Mouse (Mus musculus) cortical plate, adult 2 months (tissue): Measurements from ENCODE around the gene Limk2. TPM values are rescaled to one million over a fixed set of nuclear protein-coding genes. Genes with fewer than 3 reads are reported as not detected.

Experiments used
- H3K27ac ChIP-seq: fragments of 200-500 bp; 2 replicates; pipeline ENCODE4 v1.5.1; 2012; ENCODE audit warnings: low read length, control low read depth, inconsistent platforms; ENCODE audit not compliant: insufficient read depth
- H3K4me1 ChIP-seq: fragments of 200-500 bp; 2 replicates; pipeline ENCODE4 v1.6.1; 2011; ENCODE audit warnings: low read length; ENCODE audit not compliant: control insufficient read depth, insufficient read depth
- H3K4me3 ChIP-seq: fragments of 200-500 bp; 2 replicates; pipeline ENCODE4 v1.5.1; 2011; ENCODE audit warnings: mild to moderate bottlenecking, low read length, control low read depth; ENCODE audit not compliant: insufficient read depth
- CTCF ChIP-seq: fragments of 200-500 bp; IDR thresholded peaks from 2 replicates; pipeline ENCODE4 v1.5.1; 2011; ENCODE audit warnings: mild to moderate bottlenecking, control low read depth, low read length; ENCODE audit not compliant: insufficient read depth; ENCODE audit errors: extremely low read depth
- POLR2A ChIP-seq: fragments of 200-500 bp; IDR thresholded peaks from 2 replicates; pipeline ENCODE4 v1.6.1; 2011; ENCODE audit warnings: mild to moderate bottlenecking, low read length, control low read depth; ENCODE audit not compliant: insufficient read depth; ENCODE audit errors: extremely low read depth
- polyA plus RNA-seq: library from polyadenylated mRNA; depleted of rRNA; stranded (reverse); fragments of >200 nt; gene quantifications from 2 replicates; pipeline ENCODE4 v1.2.3, GENCODE M21; 2012

The Limk2 gene
- polyA plus RNA-seq, 1 experiment, result 140 TPM

DNA sequence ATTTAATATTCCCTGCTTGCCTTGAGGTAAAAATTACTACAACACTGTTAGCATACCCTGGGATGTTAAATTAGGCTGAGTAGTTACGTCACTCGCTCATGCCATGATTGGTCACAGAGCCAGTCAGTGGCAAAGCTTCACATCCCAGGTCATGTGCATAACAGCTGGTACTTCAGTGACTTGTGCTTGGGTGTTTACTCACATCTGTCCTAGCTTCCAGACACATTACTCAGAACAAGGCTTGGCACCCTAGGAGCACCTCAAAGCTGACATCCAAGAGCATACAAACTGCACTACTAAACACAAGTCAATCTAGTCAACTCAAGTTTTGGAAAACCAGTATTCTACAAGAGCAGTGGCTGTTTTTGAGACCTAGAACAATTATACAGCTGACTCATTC, 34.1 kb upstream of the Limk2 start:
- Histone ChIP-seq H3K4me3 (no peak overlapping the region), H3K4me1 (peaks cover 5% of the 10 kb centered on the region), H3K27ac (no peak overlapping the region)
- no peak for TF ChIP-seq CTCF
- TF ChIP-seq POLR2A, result no peak

DNA sequence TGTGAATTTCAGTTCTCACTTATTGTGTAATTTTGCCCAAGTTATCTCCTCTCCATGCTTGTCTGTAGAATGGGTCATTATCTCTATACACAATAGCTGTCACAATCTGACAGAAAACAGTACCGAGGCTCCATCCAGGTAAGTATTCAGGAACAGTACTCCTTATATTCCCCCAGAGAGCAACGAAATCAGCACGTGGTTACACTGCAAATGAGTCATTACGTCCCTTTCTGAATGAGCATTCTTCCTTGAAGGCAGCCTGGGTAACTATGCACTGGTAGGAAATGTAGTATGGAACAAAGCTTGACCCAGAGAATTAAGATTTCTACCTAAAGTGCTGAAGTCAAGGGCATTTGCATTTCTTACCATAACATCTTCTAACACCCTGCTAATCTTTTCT, 33.7 kb upstream of the Limk2 start:
- H3K4me3 ChIP-seq, result no peak overlapping the region
- H3K27ac ChIP-seq, result no peak overlapping the region
- H3K4me1 ChIP-seq, result peaks cover 5% of the 10 kb centered on the region
- TF ChIP-seq CTCF, result no peak
- TF ChIP-seq POLR2A, result no peak

DNA sequence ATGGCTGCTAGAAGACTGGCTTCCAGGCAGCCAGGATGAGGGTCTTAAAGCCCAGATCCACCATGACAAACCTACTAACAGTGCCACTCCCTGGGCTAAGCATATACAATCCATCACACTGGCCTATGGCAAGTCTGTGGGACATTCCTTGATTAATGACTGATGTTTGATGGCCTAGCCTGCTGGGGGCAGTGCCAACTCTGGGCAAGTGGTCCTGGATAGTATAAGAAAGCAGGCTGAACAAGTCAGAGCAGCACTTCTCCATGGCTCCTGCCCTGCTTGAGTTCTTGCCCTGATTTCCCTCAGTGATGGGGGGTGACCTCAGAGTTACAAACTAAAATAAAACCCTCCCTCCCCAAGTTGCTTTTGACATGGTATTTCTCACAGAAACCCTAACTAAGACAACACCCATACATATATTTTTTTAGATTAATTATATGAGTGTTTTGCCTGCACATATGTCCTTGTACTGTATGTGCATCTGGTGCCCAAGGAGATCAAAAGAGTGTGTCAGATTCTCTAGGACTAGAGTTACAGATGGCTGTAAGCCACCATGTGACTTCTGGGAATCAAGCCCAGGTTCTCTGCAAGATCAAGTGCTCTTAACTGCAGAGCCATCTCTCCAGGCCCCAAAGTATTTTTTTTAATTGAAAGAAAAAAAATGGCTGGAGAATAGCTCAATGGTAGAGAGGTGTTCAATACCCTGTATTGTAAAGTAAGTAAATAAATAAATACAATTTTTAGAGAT, 32.9 kb upstream of the Limk2 start:
- no peak overlapping the region for H3K27ac ChIP-seq
- TF ChIP-seq CTCF (no peak), POLR2A (no peak)

DNA sequence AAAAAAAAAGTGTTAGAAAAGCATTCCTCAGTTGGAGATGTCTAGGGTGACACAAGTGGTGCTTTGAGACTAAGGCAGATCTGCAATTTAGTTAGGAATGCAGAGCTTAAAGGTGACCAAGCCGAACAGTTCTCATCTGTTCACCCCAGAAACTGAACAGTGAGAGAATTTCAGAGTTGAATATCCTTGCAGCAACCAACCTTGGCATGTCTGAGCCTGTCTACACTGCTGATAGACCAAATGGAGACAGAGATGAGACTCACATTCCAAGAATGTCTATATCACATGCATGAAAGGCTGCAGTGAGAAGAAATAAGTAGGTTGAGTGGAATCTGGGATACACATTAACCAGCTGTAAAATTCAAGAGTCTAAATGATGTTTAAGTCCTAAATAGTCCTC, 28.6 kb upstream of the Limk2 start:
- no peak for TF ChIP-seq POLR2A
- TF ChIP-seq CTCF, result no peak

More for the DNA sequence above, 32.9 kb upstream of the Limk2 start:
- Histone ChIP-seq H3K4me3 (no peak overlapping the region), H3K4me1 (peaks cover 5% of the 10 kb centered on the region)

DNA sequence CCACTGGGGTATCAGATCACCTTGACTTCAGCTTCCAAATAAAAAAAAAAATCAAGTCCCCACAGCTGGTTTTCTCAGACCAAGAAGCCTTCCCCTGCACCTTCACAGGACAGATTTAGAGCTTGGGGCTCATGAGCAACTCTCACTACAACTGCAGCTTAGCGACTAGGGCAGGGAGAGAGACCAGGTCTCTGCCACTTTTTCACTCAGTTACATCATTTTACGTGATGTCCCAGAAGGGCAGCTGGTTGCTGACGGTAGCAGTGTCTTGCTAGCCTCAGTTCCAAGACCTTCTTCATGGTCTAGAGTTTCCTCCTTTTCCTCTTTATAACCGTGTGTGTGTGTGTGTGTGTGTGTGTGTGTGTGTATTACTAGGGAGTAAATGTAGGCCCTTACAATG, 24.8 kb upstream of the Limk2 start:
- Histone ChIP-seq H3K4me1 (no peaks in the 10 kb centered on the region), H3K27ac (no peak overlapping the region), H3K4me3 (no peak overlapping the region)
- TF ChIP-seq CTCF (no peak), POLR2A (no peak)

More for the DNA sequence above, 28.6 kb upstream of the Limk2 start:
- Histone ChIP-seq H3K4me1 (peaks cover 2% of the 10 kb centered on the region; the same call in 1 of the 2 replicates), H3K4me3 (no peak overlapping the region), H3K27ac (no peak overlapping the region)

DNA sequence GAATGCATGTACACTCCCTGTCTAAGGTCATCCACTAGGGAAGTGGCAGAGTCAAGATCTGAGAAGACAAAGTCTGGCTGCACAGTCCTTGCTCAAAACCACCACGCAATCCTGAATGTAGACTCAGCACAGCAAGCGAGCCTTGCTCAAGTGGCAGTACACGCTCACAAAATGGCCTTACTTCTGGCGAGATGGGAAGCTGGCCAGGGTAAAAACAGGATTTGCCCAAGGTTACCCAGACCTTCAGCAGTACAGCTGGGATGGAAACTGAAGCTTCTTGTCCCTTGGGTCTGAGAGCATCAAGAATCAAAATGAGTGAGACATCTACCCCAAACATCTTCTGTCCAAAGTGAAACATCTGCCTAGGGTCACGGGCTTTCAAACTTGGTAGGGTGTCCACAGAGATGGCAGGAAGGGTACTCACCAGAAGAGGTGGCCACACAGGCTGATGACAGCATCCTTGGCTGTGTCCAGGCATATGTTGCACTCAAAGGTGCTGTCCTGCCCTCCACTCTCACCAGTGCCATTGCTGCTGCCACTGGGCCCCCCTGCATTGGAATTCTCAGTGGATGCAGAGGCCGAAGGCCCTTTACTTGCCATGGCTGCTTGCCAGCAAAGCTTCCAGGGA, 23.1 kb upstream of the Limk2 start:
- Histone ChIP-seq H3K4me3 (no peak overlapping the region), H3K27ac (no peak overlapping the region), H3K4me1 (no peaks in the 10 kb centered on the region)
- TF ChIP-seq CTCF (no peak), POLR2A (no peak)

DNA sequence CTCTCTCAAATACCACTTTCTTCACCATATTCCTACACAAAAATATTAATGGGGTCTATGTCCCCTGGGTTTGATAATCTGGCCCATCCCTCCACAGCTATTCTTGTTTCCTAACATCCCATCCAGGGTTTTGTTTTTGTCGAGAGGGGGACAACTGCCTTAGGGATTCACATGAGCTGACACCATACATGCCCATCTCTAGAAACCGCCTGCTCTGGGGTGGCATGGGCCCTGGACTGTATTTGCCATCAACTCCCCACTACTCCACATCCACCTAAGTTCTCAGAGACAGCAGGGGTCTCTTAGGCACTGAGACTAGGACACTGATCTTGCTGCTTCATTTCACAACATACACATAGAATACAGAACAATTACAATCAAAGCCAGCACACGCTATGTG, 22.5 kb upstream of the Limk2 start:
- H3K4me1 ChIP-seq, result no peaks in the 10 kb centered on the region
- no peak for TF ChIP-seq POLR2A
- TF ChIP-seq CTCF, result no peak
- H3K27ac ChIP-seq, result no peak overlapping the region
- H3K4me3 ChIP-seq, result no peak overlapping the region

DNA sequence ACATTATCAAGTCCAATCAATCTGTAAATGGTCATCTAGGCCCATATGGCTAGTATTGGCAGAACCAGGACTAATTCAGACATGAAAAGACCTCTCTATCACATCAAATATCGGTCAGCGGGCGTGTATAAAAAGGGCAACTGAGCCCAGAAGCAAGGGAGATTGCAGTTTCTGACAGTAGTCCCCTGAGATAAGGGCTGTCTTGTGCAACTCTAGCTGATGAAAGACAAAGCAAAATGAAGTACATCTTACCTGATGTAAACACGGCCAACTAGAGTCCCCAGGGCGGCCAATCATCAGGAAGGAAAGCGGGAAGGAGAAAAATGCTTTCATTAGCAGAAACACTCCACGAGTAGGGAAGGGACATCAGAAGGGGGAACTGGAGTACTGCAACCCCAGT, 19.6 kb upstream of the Limk2 start:
- Histone ChIP-seq H3K27ac (no peak overlapping the region), H3K4me1 (no peaks in the 10 kb centered on the region), H3K4me3 (no peak overlapping the region)
- TF ChIP-seq CTCF (no peak), POLR2A (no peak)

DNA sequence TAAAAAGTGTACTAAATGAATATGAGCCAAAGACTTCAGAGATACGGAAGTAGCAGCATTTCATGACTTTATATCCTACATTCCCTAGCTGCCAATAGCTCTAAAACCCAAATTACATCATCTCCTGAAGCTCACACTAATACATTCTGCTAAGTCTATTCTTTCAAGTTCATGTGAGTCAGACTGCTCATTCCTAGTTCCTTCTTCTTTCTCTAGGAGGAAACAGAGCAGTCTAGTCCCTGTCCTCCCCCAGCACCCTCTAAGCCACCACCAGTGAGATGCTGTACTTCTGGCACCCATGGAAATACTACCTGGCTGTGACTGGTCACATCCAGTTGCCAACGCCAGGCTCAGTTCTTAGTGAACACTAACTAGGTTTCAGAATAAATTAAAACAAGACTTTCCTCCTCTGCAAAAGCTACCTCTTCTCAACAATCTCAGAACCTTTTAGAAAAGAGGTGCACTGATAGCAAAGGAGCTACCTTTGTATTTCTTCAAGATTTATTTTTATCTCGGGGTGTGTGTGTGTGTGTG, 18.8 kb upstream of the Limk2 start:
- Histone ChIP-seq H3K4me1 (no peaks in the 10 kb centered on the region), H3K27ac (no peak overlapping the region), H3K4me3 (no peak overlapping the region)
- TF ChIP-seq POLR2A, result no peak
- TF ChIP-seq CTCF, result no peak

DNA sequence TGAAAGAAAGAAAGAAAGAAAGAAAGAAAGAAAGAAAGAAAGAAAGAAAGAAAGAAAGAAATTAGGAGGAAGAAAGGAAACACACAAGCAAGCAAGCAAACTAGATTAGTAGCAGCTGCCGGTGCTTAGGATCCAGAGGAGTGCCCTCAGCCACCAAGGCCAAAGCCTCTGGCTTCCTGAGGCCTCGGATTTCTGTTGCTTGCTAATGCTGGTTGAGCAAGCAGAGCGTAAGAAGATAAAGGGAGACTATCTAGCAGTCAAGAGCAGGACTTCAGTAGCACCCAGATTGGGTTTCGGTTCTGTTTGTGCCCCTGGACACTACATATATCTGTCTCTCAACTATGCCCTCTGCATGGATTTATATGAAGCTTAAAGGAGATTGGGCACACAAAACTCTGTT, 13.3 kb upstream of the Limk2 start:
- no peak for TF ChIP-seq POLR2A
- TF ChIP-seq CTCF, result no peak
- no peaks in the 10 kb centered on the region for H3K4me1 ChIP-seq

More for the DNA sequence above, 13.3 kb upstream of the Limk2 start:
- no peak overlapping the region for H3K4me3 ChIP-seq
- H3K27ac ChIP-seq, result no peak overlapping the region
